Mouse (Mus musculus): Measurements from ENCODE around the gene 4930578G10Rik. TPM values are rescaled to one million over a fixed set of nuclear protein-coding genes. Genes with fewer than 3 reads are reported as not detected.

4930578G10Rik gene
- polyA plus RNA-seq (2012; rRNA removed) = not detected in 2 replicates

DNA sequence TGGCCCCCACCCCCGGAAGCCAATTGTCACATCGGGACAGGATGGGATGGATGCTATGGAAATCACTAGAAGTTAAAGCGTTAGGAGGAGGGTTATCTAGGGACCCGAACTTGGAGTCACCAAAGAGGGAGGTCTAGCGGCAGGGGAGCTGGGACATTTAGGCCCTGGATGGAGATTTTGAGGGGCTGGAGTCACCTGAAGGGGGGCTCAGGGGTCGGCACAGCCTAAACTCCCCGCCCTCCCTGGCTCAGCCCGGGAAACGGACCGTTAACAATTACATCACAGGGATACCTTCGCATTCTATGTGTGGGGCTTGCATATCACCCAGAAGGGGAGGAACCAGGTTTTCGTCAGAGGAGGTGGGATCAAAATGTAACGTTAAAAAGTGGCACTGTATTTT is at the start of gene 4930578G10Rik:
Gene 4930578G10Rik (plus strand): TSS at position 301 of the 400 bp plus-strand sequence.

GRCm38 (mm10) chr4:42756477-42756876 is 21.1 kb downstream of the 4930578G10Rik start, which contains the start of gene Ccl19:
TSS of gene Ccl19 (minus strand) at chr4:42756577.

GRCm38 (mm10) chr4:42773893-42774292 is 38.5 kb downstream of the 4930578G10Rik start, which contains the start of gene Ccl21a:
TSS of gene Ccl21a (minus strand) at chr4:42773993.

DNA sequence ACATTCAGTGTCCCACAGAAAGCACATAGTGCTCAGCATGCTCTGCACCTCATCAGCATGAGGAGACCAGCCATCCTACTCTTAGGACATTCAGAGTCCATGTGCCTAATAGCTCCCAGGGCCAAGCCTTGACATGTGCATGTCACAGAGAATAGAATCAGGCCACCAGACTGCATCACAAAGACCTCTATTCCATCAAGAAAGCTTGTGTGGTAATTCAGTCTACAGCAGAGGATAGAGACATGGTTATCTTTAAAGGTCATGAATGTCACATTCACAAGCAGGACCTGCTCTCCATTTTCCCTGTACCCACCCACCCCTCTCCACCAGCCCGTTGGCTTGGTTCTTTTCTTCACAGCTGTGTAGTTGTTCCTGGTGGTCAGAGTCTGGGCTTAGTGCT is 118.4 kb downstream of the 4930578G10Rik start, which contains the start of gene Fam205a1:
Gene Fam205a1 (minus strand): TSS at position 101 of the 400 bp plus-strand sequence.

GRCm38 (mm10) chr4:42856671-42857070 is 121.3 kb downstream of the 4930578G10Rik start, which contains the start of gene Gm12394:
TSS of gene Gm12394 (minus strand) at chr4:42856771.

GRCm38 (mm10) chr4:42874134-42874533 is 138.8 kb downstream of the 4930578G10Rik start, which contains the start of gene Fam205c:
TSS of gene Fam205c (minus strand) at chr4:42874234.

Other genes with a start within 250 kb of the 4930578G10Rik start
- not detected in 2 replicates for gene Fam205a2, start 207.4 kb upstream of the 4930578G10Rik start, polyA plus RNA-seq (2012; rRNA removed)
- gene Gm10591, start 123.3 kb upstream of the 4930578G10Rik start, polyA plus RNA-seq (2012; rRNA removed) = not detected in 2 replicates
- 0.10 TPM in 1 of 2 replicates, not detected in the other for gene Gm2564, start 105.8 kb upstream of the 4930578G10Rik start, polyA plus RNA-seq (2012; rRNA removed)
- not detected in 2 replicates for gene Ccl27b, start 80.3 kb upstream of the 4930578G10Rik start, polyA plus RNA-seq (2012; rRNA removed)
- not detected in 2 replicates for gene Il11ra2, start 73.7 kb upstream of the 4930578G10Rik start, polyA plus RNA-seq (2012; rRNA removed)
- 0.07 and 0.09 TPM in 2 replicates for gene Ccl19, start 21.0 kb downstream of the 4930578G10Rik start, polyA plus RNA-seq (2012; rRNA removed)
- 0.25 and 0.67 TPM in 2 replicates for gene Ccl21a, start 38.4 kb downstream of the 4930578G10Rik start, polyA plus RNA-seq (2012; rRNA removed)
- 0.11 and 0.14 TPM in 2 replicates for gene Fam205a1, start 118.3 kb downstream of the 4930578G10Rik start, polyA plus RNA-seq (2012; rRNA removed)
- not detected in 2 replicates for gene Gm12394, start 121.2 kb downstream of the 4930578G10Rik start, polyA plus RNA-seq (2012; rRNA removed)
- gene Fam205c, start 138.7 kb downstream of the 4930578G10Rik start, polyA plus RNA-seq (2012; rRNA removed) = 0.02 TPM in 2 replicates
- 0.13 and 0.14 TPM in 2 replicates for gene Phf24, start 181.1 kb downstream of the 4930578G10Rik start, polyA plus RNA-seq (2012; rRNA removed)
- gene Dnajb5, start 214.3 kb downstream of the 4930578G10Rik start, polyA plus RNA-seq (2012; rRNA removed) = 1.4 and 1.5 TPM in 2 replicates
- gene 1700022I11Rik, start 234.1 kb downstream of the 4930578G10Rik start, polyA plus RNA-seq (2012; rRNA removed) = 0.02 TPM in 1 of 2 replicates, not detected in the other